Mouse (Mus musculus) heart, postnatal 36 days (tissue): Measurements from ENCODE around the gene Tspyl1. TPM values are rescaled to one million over a fixed set of nuclear protein-coding genes. Genes with fewer than 3 reads are reported as not detected.
"Not testable (repeated sequence)": the region's sequence is repeated elsewhere in the genome, so short reads cannot be mapped to it uniquely, and the experiment has no call there.

Experiments used
- DNase-seq, 2 experiments: peaks; one replicate each; pipeline ENCODE4 v3.0.0; 2021 to 2022
- intact Hi-C: fragments of 180-260 bp; cut with DNase I; formaldehyde crosslinking; loops from one replicate; pipeline ENCODE4 v1.15.1; 2025
- total RNA-seq, 2 experiments: library from RNA; stranded (reverse); gene quantifications; 2 replicates each; pipeline ENCODE4 v1.2.3; 2021

Gene Tspyl1
- total RNA-seq: 10 to 100 TPM; 58.2 to 61.7 TPM

DNA sequence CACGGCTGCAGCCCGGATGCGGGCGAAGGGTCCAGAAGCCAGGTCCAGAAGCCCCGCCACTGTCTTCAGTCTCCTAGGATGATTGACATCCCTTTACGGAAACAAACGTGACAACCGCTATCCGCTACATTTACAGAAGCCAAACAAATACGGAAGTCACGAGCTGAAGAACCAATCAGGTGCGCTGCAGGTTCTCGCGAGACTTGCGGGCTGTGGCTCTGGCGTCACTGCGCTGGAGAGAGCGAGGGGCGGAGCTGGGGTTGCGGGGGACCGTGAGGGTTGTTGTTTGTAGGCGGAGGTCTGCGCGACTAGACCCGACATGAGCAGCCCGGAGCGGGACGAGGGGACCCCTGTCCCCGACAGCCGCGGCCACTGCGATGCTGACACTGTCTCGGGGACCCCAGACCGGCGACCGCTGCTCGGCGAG, at the start of gene Tspyl1:
TSS of gene Tspyl1 (plus strand) at position 229 of the 427 bp plus-strand sequence.
- intact Hi-C loops: loop anchor here (2.0 to 5.0 kb wide), 7 partner anchors 15 to 263 kb away; partner anchors contain the start of genes Calhm5, Dse, Rwdd1 and Tspyl4
- peak; percentile 98 for DNase-seq

DNA sequence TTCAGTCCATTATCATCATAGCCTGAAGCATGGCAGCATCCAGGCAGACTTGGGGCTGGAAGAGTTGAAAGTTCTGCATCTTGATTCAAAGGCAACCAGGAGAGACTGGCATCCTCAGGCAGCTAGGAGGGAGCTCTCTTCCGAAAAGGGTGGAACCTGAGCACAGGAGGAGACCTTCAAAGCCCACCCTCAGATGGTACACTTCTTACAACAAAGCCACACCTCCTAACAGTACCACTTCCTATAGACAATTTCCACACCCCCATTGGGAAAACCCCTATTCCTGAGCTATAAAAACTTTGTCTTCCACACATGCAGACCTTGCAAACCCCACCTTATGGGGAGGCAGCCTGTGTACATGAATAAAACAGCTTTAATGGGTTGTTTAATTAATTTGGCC, 48.6 kb upstream of the Tspyl1 start:
- intact Hi-C loops: loop anchor here (5.0 kb wide), 1 partner anchor 196 kb away; the partner anchor contains the start of gene Trappc3l
- DNase-seq: no peak

- intact Hi-C loops: loop anchor here (5.0 kb wide), 1 partner anchor 197 kb away; the partner anchor contains the start of gene Trappc3l
- no peak for DNase-seq
Observed at GRCm38 (mm10) chr10:34233931-34234745, 47.9 kb upstream of the Tspyl1 start.

DNA sequence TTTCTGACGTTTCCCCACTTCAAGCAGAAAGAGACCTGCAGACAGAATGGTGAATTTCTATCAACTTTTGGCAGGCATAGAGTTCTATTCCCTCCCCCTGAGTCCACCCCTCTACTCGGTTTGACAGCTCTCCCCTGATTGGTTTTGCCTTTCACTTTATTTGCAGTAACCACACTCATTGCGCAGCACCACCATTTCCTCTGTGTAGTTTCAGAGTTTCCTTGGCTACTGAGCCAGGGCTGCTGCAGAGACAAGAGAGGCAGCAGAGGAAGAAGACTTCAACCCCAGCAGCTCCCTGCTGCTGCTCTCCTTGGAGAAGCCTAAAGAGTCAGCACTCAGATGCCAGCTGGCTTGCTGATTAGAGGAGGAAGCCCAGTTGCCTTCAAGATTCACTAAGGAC, 46.6 kb upstream of the Tspyl1 start:
- DNase-seq: no peak
- intact Hi-C loops: no loop called here

DNA sequence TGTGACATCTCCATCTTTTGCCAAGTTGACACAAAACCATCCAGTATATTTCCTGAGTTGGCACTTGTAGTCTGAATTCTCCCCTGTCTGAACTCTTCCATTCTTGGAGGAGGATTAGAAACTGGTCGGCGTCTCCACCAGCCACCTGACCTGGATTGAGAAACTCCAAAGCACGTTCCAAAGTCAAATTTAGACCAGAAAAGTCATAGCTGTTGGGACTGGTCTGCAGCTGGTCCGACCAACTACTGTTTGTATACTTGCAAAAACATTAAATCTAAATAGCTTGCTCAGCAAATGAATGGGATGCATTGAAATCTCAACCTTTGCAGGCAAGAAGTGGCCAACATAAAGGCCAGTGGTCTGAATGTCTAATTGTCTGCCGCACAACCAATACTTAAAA, 45.4 kb upstream of the Tspyl1 start:
- DNase-seq: no peak
- intact Hi-C loops: no loop called here

GRCm38 (mm10) chr10:34238536-34238935, 43.5 kb upstream of the Tspyl1 start:
- intact Hi-C loops: no loop called here

DNA sequence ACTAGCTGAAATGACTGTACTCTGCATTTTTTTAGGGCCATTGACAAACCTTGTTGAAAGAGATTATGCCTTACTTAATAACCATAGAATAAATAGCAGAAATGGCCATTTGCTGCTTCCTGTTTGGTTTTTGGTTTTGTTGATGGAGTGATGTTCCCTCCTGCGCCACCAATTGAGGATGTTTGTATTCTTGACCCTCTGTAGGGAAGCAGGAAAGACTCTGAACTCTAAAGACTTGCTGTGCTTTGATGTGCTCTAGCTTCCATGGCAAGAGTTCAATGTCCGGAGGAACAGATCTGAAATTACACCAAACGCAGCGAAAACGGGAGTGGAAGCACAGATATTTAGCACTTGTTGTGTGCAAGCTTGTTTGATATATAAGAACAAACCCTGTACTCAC, 37.2 kb upstream of the Tspyl1 start:
- no peak for DNase-seq
- intact Hi-C loops: no loop called here

More at GRCm38 (mm10) chr10:34238536-34238935, 43.5 kb upstream of the Tspyl1 start:
- DNase-seq: no peak

- intact Hi-C loops: no loop called here
- no peak for DNase-seq
Observed at GRCm38 (mm10) chr10:34246106-34246505, 35.9 kb upstream of the Tspyl1 start.

- intact Hi-C loops: no loop called here
Observed at GRCm38 (mm10) chr10:34247757-34248156, 34.2 kb upstream of the Tspyl1 start.

DNA sequence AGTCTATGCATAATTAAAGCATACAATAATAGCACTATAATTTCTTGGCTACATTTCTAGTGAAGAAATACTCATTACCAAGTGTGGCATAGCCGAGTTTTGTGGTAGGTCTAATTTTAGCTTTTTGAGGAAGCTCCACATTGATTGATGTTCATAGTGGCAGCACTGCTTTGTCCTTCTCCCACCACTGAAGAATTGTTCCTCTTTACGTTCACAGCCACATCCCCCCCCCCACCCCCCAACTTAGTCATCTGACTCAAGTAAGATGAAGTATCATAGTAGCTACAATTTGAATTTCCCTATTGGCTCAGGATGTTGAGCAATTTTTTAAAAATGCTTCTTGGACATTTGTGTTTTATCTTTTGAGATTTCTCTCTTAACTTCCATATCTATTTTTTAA, 32.4 kb upstream of the Tspyl1 start:
- no peak for DNase-seq
- intact Hi-C loops: no loop called here

More at GRCm38 (mm10) chr10:34247757-34248156, 34.2 kb upstream of the Tspyl1 start:
- no peak for DNase-seq

DNA sequence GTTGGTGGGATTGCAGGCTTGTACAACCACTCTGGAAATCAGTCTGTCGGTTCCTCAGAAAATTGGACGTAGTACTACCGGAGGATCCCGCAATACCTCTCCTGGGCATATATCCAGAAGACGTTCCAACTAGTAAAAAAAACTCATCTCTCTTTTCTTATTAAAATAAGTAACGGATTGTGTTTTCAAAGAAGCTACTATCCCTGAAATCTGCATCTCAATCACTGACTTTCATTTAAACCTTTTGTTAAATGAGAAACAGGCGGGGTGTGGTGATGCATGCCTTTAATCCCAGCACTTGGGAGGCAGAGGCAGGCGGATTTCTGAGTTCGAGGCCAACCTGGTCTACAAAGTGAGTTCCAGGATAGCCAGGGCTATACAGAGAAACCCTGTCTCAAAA, 29.2 kb upstream of the Tspyl1 start:
- intact Hi-C loops, DNase-seq: not testable (repeated sequence)

- no peak for DNase-seq
- intact Hi-C loops: no loop called here
Observed at GRCm38 (mm10) chr10:34265106-34265505, 16.9 kb upstream of the Tspyl1 start.

GRCm38 (mm10) chr10:34267312-34268070, 14.5 kb upstream of the Tspyl1 start:
- intact Hi-C loops: no loop called here
- DNase-seq: no peak

- intact Hi-C loops: no loop called here
- peak in 1 of 2 experiments; percentile 11 for DNase-seq
Observed at GRCm38 (mm10) chr10:34271681-34272080, 10.3 kb upstream of the Tspyl1 start.

- intact Hi-C loops: loop anchor here (2.0 to 5.0 kb wide), 2 partner anchors 47 to 128 kb away; no protein-coding TSS in a partner anchor
- peak in 1 of 2 experiments; percentile 37 for DNase-seq
Observed at GRCm38 (mm10) chr10:34280591-34281175, 1.3 kb upstream of the Tspyl1 start.

DNA sequence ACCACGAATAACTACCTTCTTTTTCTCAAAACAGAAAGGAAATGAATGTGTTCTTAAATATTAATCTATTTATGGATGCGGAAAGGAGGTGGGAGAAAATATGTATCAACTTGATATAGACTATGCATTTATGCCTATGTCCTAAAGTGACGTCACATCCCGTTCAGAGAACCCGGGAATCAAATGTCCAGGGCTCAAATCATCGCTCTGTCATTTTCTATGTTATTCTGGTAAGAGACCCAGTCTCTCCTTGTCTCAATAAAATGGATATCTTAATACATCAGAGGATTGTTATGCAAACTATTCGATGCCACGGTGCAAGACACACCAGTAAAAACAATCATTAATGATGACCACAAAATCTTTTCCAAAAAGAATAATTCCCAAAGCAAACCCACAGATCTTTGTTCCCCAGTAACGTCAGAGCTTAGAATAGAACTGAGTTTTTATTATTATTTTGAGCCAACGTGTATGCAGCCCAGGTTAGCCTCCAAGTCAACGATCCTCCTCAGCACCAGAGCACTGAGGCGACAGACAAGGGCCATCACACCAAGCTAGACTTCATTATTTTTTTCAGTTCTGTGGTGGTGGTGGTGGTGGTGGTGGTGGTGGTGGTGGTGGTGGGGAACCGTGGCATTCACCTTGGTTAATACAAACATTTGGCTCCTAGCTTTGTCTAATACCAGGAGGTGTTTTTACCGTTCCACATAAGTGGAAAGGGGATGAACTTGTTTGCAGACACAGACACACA, 604 bp upstream of the Tspyl1 start:
- no peak for DNase-seq
- intact Hi-C loops: loop anchor here (2.0 to 5.0 kb wide), 2 partner anchors 46 to 129 kb away; no protein-coding TSS in a partner anchor

DNA sequence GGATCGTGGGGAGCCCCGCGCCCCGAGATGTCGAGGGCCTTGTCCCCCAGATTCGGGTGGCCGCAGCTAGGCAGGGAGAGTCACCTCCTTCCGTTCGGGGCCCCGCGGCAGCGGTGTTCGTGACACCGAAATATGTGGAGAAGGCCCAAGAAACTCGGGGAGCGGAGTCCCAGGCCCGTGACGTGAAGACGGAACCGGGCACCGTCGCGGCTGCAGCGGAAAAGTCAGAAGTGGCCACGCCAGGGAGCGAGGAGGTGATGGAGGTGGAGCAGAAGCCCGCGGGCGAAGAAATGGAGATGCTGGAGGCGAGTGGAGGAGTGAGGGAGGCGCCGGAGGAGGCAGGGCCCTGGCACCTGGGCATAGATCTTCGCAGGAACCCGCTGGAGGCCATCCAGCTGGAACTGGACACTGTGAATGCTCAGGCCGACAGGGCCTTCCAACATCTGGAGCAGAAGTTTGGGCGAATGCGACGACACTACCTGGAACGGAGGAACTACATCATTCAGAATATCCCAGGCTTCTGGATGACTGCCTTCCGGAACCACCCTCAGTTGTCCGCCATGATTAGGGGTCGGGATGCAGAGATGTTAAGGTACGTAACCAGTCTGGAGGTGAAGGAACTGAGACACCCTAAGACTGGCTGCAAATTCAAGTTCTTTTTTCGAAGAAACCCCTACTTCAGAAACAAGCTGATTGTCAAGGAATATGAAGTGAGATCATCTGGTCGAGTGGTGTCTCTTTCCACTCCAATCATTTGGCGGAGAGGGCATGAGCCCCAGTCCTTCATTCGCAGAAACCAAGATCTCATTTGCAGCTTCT, 639 bp downstream of the Tspyl1 start:
- intact Hi-C loops: loop anchor here (2.0 to 5.0 kb wide), 6 partner anchors 14 to 264 kb away; partner anchors contain the start of genes Calhm5, Dse, Rwdd1 and Tspyl4
- peak; percentile 64 to 68 for DNase-seq

- intact Hi-C loops: loop anchor here (2.0 kb wide), 1 partner anchor 14 kb away; the partner anchor contains the start of gene Tspyl1
- no peak for DNase-seq
Observed at GRCm38 (mm10) chr10:34296911-34297298, 14.9 kb downstream of the Tspyl1 start.
